7 mouse cellular contexts compared by ENCODE assay signal in the genomic region with DNA sequence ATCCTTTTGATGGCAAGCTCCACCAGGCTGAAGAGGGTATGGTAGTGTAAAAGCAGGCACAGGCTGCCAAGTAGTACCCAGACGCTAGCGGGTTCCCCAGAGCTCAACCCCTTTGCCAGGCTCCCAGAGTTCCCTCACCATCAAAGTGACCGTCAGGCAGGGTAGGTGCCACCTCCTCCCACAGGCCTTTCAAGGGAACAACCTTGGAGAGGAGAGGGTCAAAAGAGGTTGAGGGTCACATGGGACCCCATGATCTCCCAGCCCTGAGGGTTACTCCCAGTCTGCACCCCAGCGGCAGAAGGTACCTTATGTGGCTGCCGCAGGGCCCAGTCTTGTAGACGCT. TPM values are rescaled to one million over a fixed set of nuclear protein-coding genes. Genes with fewer than 3 reads are reported as not detected.
DNase-seq lines count a peak whose midpoint lies in the region; ATAC-seq and TF ChIP-seq lines count a peak whose summit lies in the region.

No protein-coding gene starts in this region.

- H3K4me1 ChIP-seq in lung, embryonic 14.5 days (ENCODE audit: insufficient read depth) = peaks cover 11% of the 10 kb centered on the region
- H3K4me1 ChIP-seq in lung, adult 2 months (ENCODE audit: control insufficient read depth, insufficient read depth, low read length) = peaks cover 7% of the 10 kb centered on the region; the same call in 1 of the 2 replicates
- 0 out of 2 replicates have a peak, but pooled peaks cover 8% of the 10 kb centered on the region for H3K4me1 ChIP-seq in forebrain, postnatal 0 days (ENCODE audit: insufficient read depth)
- H3K4me1 ChIP-seq in limb, embryonic 15.5 days = peaks cover 42% of the 10 kb centered on the region
- H3K4me1 ChIP-seq in stomach, embryonic 16.5 days (ENCODE audit: control insufficient read depth, insufficient read depth, low read length) = peaks cover 26% of the 10 kb centered on the region

- H3K9ac ChIP-seq in lung, embryonic 14.5 days = peak overlapping the region; percentile 55
- no peak overlapping the region for H3K9ac ChIP-seq in forebrain, postnatal 0 days
- 0 out of 2 replicates have a peak overlapping the region, but pooled peaks have one; percentile 62 for H3K9ac ChIP-seq in limb, embryonic 15.5 days
- H3K9ac ChIP-seq in stomach, embryonic 16.5 days (ENCODE audit: low read length) = peak overlapping the region; percentile 78

- 76% methylated on average over 6 of the region's 6 CpGs for WGBS in lung, embryonic 14.5 days
- 80% methylated on average over 6 of the region's 6 CpGs for WGBS in lung, adult 2 months
- WGBS in forebrain, postnatal 0 days = 65% methylated on average over 6 of the region's 6 CpGs
- WGBS in limb, embryonic 15.5 days = 74% methylated on average over 6 of the region's 6 CpGs
- WGBS in stomach, embryonic 16.5 days = 77% methylated on average over 6 of the region's 6 CpGs

- peak overlapping the region; percentile 97 for H3K4me2 ChIP-seq in lung, embryonic 14.5 days
- H3K4me2 ChIP-seq in forebrain, postnatal 0 days (ENCODE audit: low read depth) = peak overlapping the region; percentile 79; the same call in 1 of the 2 replicates
- peak overlapping the region; percentile 92 for H3K4me2 ChIP-seq in limb, embryonic 15.5 days
- peak overlapping the region; percentile 82 for H3K4me2 ChIP-seq in stomach, embryonic 16.5 days (ENCODE audit: low read depth, low read length)

- no peaks in the 10 kb centered on the region for H3K9me3 ChIP-seq in lung, embryonic 14.5 days (ENCODE audit: low read depth, low read length)
- no peaks in the 10 kb centered on the region for H3K9me3 ChIP-seq in forebrain, postnatal 0 days (ENCODE audit: low read length)
- H3K9me3 ChIP-seq in limb, embryonic 15.5 days = no peaks in the 10 kb centered on the region
- H3K9me3 ChIP-seq in stomach, embryonic 16.5 days (replicated peaks; ENCODE audit: control insufficient read depth, low read length) = no peaks in the 10 kb centered on the region

- no peak for ATAC-seq in lung, embryonic 14.5 days (ENCODE audit: insufficient read depth)
- no peak for ATAC-seq in forebrain, postnatal 0 days
- ATAC-seq in limb, embryonic 15.5 days (ENCODE audit: insufficient number of reproducible peaks, low FRiP score, low TSS enrichment, low read depth) = no peak
- no peak for ATAC-seq in stomach, embryonic 16.5 days (ENCODE audit: insufficient read depth, low FRiP score)

- no peak for TF ChIP-seq POLR2A in lung, adult 2 months (IDR thresholded peaks at IDR 0.05; ENCODE audit: borderline replicate concordance, extremely low read depth, low read depth, low read length)

- DNase-seq in lung, embryonic 14.5 days = no peak
- DNase-seq in lung, adult 2 months = no peak
- no peak for DNase-seq in forebrain, postnatal 0 days
- no peak for DNase-seq in cerebellum, postnatal 36 days
- no peak for DNase-seq in frontal cortex, postnatal 36 days (ENCODE audit: low spot score in 2 of 2)

- H3K27ac ChIP-seq in lung, embryonic 14.5 days (ENCODE audit: low read depth) = no peak overlapping the region
- no peak overlapping the region for H3K27ac ChIP-seq in forebrain, postnatal 0 days (ENCODE audit: low read depth, low read length)
- H3K27ac ChIP-seq in limb, embryonic 15.5 days = peak overlapping the region; percentile 99; the same call in 1 of the 2 replicates
- peak overlapping the region; percentile 100 for H3K27ac ChIP-seq in stomach, embryonic 16.5 days (ENCODE audit: low read length)

- peaks cover 47% of the 10 kb centered on the region for H3K36me3 ChIP-seq in lung, embryonic 14.5 days (ENCODE audit: insufficient read depth)
- H3K36me3 ChIP-seq in forebrain, postnatal 0 days (ENCODE audit: insufficient read depth) = peaks cover 33% of the 10 kb centered on the region
- peaks cover 48% of the 10 kb centered on the region for H3K36me3 ChIP-seq in limb, embryonic 15.5 days
- peaks cover 10% of the 10 kb centered on the region; the same call in 1 of the 2 replicates for H3K36me3 ChIP-seq in stomach, embryonic 16.5 days (ENCODE audit: control insufficient read depth, insufficient read depth, low read length)

- no peaks in the 10 kb centered on the region for H3K27me3 ChIP-seq in lung, embryonic 14.5 days (ENCODE audit: insufficient read depth, low read length)
- no peaks in the 10 kb centered on the region for H3K27me3 ChIP-seq in forebrain, postnatal 0 days (ENCODE audit: insufficient read depth, low read length)
- H3K27me3 ChIP-seq in limb, embryonic 15.5 days = no peaks in the 10 kb centered on the region
- no peaks in the 10 kb centered on the region for H3K27me3 ChIP-seq in stomach, embryonic 16.5 days (ENCODE audit: control insufficient read depth, insufficient read depth, low read length)

- peak overlapping the region; percentile 43 for H3K4me3 ChIP-seq in lung, embryonic 14.5 days (ENCODE audit: low read depth, low read length)
- H3K4me3 ChIP-seq in lung, adult 2 months (replicated peaks; ENCODE audit: extremely low read depth, low read depth, low read length) = no peak overlapping the region
- no peak overlapping the region for H3K4me3 ChIP-seq in forebrain, postnatal 0 days (ENCODE audit: low read depth, low read length)
- H3K4me3 ChIP-seq in limb, embryonic 15.5 days = peak overlapping the region; percentile 55
- peak overlapping the region; percentile 54 for H3K4me3 ChIP-seq in stomach, embryonic 16.5 days (replicated peaks; ENCODE audit: low read length)

- TF ChIP-seq CTCF in lung, embryonic 14.5 days (IDR thresholded peaks at IDR 0.05; ENCODE audit: low read depth) = no peak
- no peak for TF ChIP-seq CTCF in lung, adult 2 months (IDR thresholded peaks at IDR 0.05; ENCODE audit: insufficient read depth, low read length)
- TF ChIP-seq CTCF in forebrain, postnatal 0 days (IDR thresholded peaks at IDR 0.05; ENCODE audit: low read depth) = no peak

RNA-seq across cellular contexts. Expression of a gene that starts 1.4 kb away (rescaled TPM):
- polyA plus RNA-seq in lung, embryonic 14.5 days (2014; fragmentation: Nextera tagmentation; extraction: Ambion mirVana) = 26.8 and 29.4 TPM in 2 replicates
- 26.4 and 29.7 TPM in 2 replicates for polyA plus RNA-seq in lung, adult 2 months (2012; rRNA removed)
- 15.2 and 18.2 TPM in 2 replicates for total RNA-seq in forebrain, postnatal 0 days (2014; rRNA removed)
- polyA plus RNA-seq in forebrain, postnatal 0 days (2015; fragmentation: Nextera tagmentation; extraction: Ambion mirVana) = 20.8 and 21.8 TPM in 2 replicates
- 64.4 and 127 TPM in 2 replicates for polyA plus RNA-seq in limb, embryonic 15.5 days (2015; fragmentation: Nextera tagmentation; extraction: Ambion mirVana)
- polyA plus RNA-seq in stomach, embryonic 16.5 days (2015; fragmentation: Nextera tagmentation; extraction: Ambion mirVana) = 92.0 and 115 TPM in 2 replicates

RNA-seq across cellular contexts. Expression of a gene that starts 1.9 kb away (rescaled TPM):
- 44.9 and 49.3 TPM in 2 replicates for polyA plus RNA-seq in lung, embryonic 14.5 days (2014; fragmentation: Nextera tagmentation; extraction: Ambion mirVana)
- 65.9 and 68.5 TPM in 2 replicates for polyA plus RNA-seq in lung, adult 2 months (2012; rRNA removed)
- total RNA-seq in forebrain, postnatal 0 days (2014; rRNA removed) = 120 and 122 TPM in 2 replicates
- polyA plus RNA-seq in forebrain, postnatal 0 days (2015; fragmentation: Nextera tagmentation; extraction: Ambion mirVana) = 42.4 and 46.1 TPM in 2 replicates
- polyA plus RNA-seq in limb, embryonic 15.5 days (2015; fragmentation: Nextera tagmentation; extraction: Ambion mirVana) = 56.8 and 59.7 TPM in 2 replicates
- polyA plus RNA-seq in stomach, embryonic 16.5 days (2015; fragmentation: Nextera tagmentation; extraction: Ambion mirVana) = 35.8 and 43.9 TPM in 2 replicates

RNA-seq across cellular contexts. Expression of a gene that starts 10.5 kb away (rescaled TPM):
- polyA plus RNA-seq in lung, embryonic 14.5 days (2014; fragmentation: Nextera tagmentation; extraction: Ambion mirVana) = 318 and 319 TPM in 2 replicates
- 421 and 497 TPM in 2 replicates for polyA plus RNA-seq in lung, adult 2 months (2012; rRNA removed)
- 162 and 212 TPM in 2 replicates for total RNA-seq in forebrain, postnatal 0 days (2014; rRNA removed)
- 343 and 394 TPM in 2 replicates for polyA plus RNA-seq in forebrain, postnatal 0 days (2015; fragmentation: Nextera tagmentation; extraction: Ambion mirVana)
- polyA plus RNA-seq in limb, embryonic 15.5 days (2015; fragmentation: Nextera tagmentation; extraction: Ambion mirVana) = 301 and 304 TPM in 2 replicates
- polyA plus RNA-seq in stomach, embryonic 16.5 days (2015; fragmentation: Nextera tagmentation; extraction: Ambion mirVana) = 340 and 344 TPM in 2 replicates

RNA-seq across cellular contexts. Expression of a gene that starts 32.8 kb away (rescaled TPM):
- 1,192 and 1,202 TPM in 2 replicates for polyA plus RNA-seq in lung, embryonic 14.5 days (2014; fragmentation: Nextera tagmentation; extraction: Ambion mirVana)
- polyA plus RNA-seq in lung, adult 2 months (2012; rRNA removed) = 1,318 and 1,397 TPM in 2 replicates
- 1,181 and 1,718 TPM in 2 replicates for total RNA-seq in forebrain, postnatal 0 days (2014; rRNA removed)
- polyA plus RNA-seq in forebrain, postnatal 0 days (2015; fragmentation: Nextera tagmentation; extraction: Ambion mirVana) = 681 and 897 TPM in 2 replicates
- 842 and 925 TPM in 2 replicates for polyA plus RNA-seq in limb, embryonic 15.5 days (2015; fragmentation: Nextera tagmentation; extraction: Ambion mirVana)
- polyA plus RNA-seq in stomach, embryonic 16.5 days (2015; fragmentation: Nextera tagmentation; extraction: Ambion mirVana) = 807 and 821 TPM in 2 replicates

RNA-seq across cellular contexts. Expression of a gene that starts 33.2 kb away (rescaled TPM):
- 56.8 and 63.4 TPM in 2 replicates for polyA plus RNA-seq in lung, embryonic 14.5 days (2014; fragmentation: Nextera tagmentation; extraction: Ambion mirVana)
- 39.6 and 42.0 TPM in 2 replicates for polyA plus RNA-seq in lung, adult 2 months (2012; rRNA removed)
- total RNA-seq in forebrain, postnatal 0 days (2014; rRNA removed) = 57.6 and 60.7 TPM in 2 replicates
- 41.1 and 50.4 TPM in 2 replicates for polyA plus RNA-seq in forebrain, postnatal 0 days (2015; fragmentation: Nextera tagmentation; extraction: Ambion mirVana)
- polyA plus RNA-seq in limb, embryonic 15.5 days (2015; fragmentation: Nextera tagmentation; extraction: Ambion mirVana) = 66.1 and 67.6 TPM in 2 replicates
- polyA plus RNA-seq in stomach, embryonic 16.5 days (2015; fragmentation: Nextera tagmentation; extraction: Ambion mirVana) = 50.8 and 51.6 TPM in 2 replicates

Comparison
In these comparisons a context has a peak if more than half of its experiments do, and no peak if none do; other contexts are left out.
1. H3K4me3 ChIP-seq: peak in lung, embryonic 14.5 days (single experiment), limb, embryonic 15.5 days (single experiment) and stomach, embryonic 16.5 days (single experiment); none in lung, adult 2 months (single experiment) and forebrain, postnatal 0 days (single experiment).
2. H3K27ac ChIP-seq: peak in limb, embryonic 15.5 days (single experiment) and stomach, embryonic 16.5 days (single experiment); none in lung, embryonic 14.5 days (single experiment) and forebrain, postnatal 0 days (single experiment).
3. Peak in every context shown above with its lines, with median percentiles within 50 percentile points of each other: H3K4me2 ChIP-seq.